Mouse (Mus musculus) forebrain, embryonic 11.5 days (tissue): ENCODE data around the gene Csnk1g1. TPM values are rescaled to one million over a fixed set of nuclear protein-coding genes. Genes with fewer than 3 reads are reported as not detected.

Source experiments
- ATAC-seq: fragments of 200-750 bp; cut with Nextera tagmentation; replicated peaks from 2 replicates; pipeline ENCODE4 v1.8.0; 2017; ENCODE audit warnings: moderate TSS enrichment; ENCODE audit not compliant: low FRiP score
- DNase-seq: peaks from one replicate; pipeline ENCODE4 v3.0.0-alpha.2; 2017; ENCODE audit warnings: low spot score
- H3K27ac ChIP-seq: fragments of 300-500 bp; sonication (generic); 2 replicates; pipeline ENCODE4 v1.5.1; 2014; ENCODE audit warnings: low read depth, low read length
- H3K27me3 ChIP-seq: fragments of 300-500 bp; sonication (generic); 2 replicates; pipeline ENCODE4 v1.6.1; 2014; ENCODE audit warnings: mild to moderate bottlenecking, low read length, mixed read lengths; ENCODE audit not compliant: control insufficient read depth, insufficient read depth
- H3K36me3 ChIP-seq: fragments of 300-500 bp; sonication (generic); 2 replicates; pipeline ENCODE4 v1.6.1; 2014; ENCODE audit warnings: mild to moderate bottlenecking, low read length, moderate library complexity, mixed read lengths; ENCODE audit not compliant: control insufficient read depth, insufficient read depth
- H3K4me1 ChIP-seq: fragments of 300-500 bp; sonication (generic); replicated peaks from 2 replicates; pipeline ENCODE4 v1.6.1; 2014; ENCODE audit warnings: low read length, mixed read lengths; ENCODE audit not compliant: control insufficient read depth, insufficient read depth
- H3K4me2 ChIP-seq: fragments of 300-500 bp; sonication (generic); 2 replicates; pipeline ENCODE4 v1.6.1; 2014; ENCODE audit warnings: low read depth, mild to moderate bottlenecking, low read length, moderate library complexity, mixed read lengths; ENCODE audit not compliant: severe bottlenecking
- H3K4me3 ChIP-seq: fragments of 300-500 bp; sonication (generic); 2 replicates; pipeline ENCODE4 v1.5.1; 2014; ENCODE audit warnings: low read depth, low read length
- H3K9ac ChIP-seq: fragments of 300-500 bp; sonication (generic); 2 replicates; pipeline ENCODE4 v1.6.1; 2014; ENCODE audit warnings: low read length
- H3K9me3 ChIP-seq: fragments of 300-500 bp; sonication (generic); 2 replicates; pipeline ENCODE4 v1.6.1; 2016; ENCODE audit warnings: low read length, mixed read lengths; ENCODE audit not compliant: control insufficient read depth
- WGBS: fragments of 180-500 bp; shearing (Covaris S2); extraction: QIAGEN DNeasy Blood & Tissue Kit; methylation state at CpG from one replicate; pipeline ENCODE4 v1.1.7; 2014; 5-methylcytosine and 5-hydroxymethylcytosine counted together
- polyA plus RNA-seq: library from polyadenylated mRNA; unstranded; fragments of >200 nt; fragmentation: Nextera tagmentation; extraction: Ambion mirVana; gene quantifications from 2 replicates; pipeline ENCODE4 v1.2.1, GENCODE M21; 2014

The Csnk1g1 gene
- polyA plus RNA-seq, 1 experiment from 2014 or later = 24.4 TPM

GRCm38 (mm10) chr9:66080804-66081459, 172.2 kb downstream of the Csnk1g1 start:
- no peaks in the 10 kb centered on the region; the same call in 1 of the 2 replicates for H3K36me3 ChIP-seq
- WGBS = 79% methylated on average over 3 of the region's 3 CpGs
- H3K4me3 ChIP-seq = no peak overlapping the region
- no peak overlapping the region for H3K27ac ChIP-seq
- no peaks in the 10 kb centered on the region for H3K27me3 ChIP-seq
- H3K9ac ChIP-seq = no peak overlapping the region
- H3K4me2 ChIP-seq = no peak overlapping the region
- H3K9me3 ChIP-seq = no peaks in the 10 kb centered on the region
- peaks cover 4% of the 10 kb centered on the region; the same call in 1 of the 2 replicates for H3K4me1 ChIP-seq
- no peak for ATAC-seq
- DNase-seq = no peak

GRCm38 (mm10) chr9:66081999-66082398, 173.3 kb downstream of the Csnk1g1 start:
- WGBS = 84% methylated on average over 4 of the region's 4 CpGs
- Histone ChIP-seq H3K4me1 (peaks cover 4% of the 10 kb centered on the region; the same call in 1 of the 2 replicates), H3K36me3 (peaks cover 1% of the 10 kb centered on the region; the same call in 1 of the 2 replicates), H3K9me3 (no peaks in the 10 kb centered on the region), H3K9ac (no peak overlapping the region), H3K27me3 (no peaks in the 10 kb centered on the region), H3K4me3 (no peak overlapping the region), H3K27ac (no peak overlapping the region), H3K4me2 (no peak overlapping the region)
- DNase-seq (no peak), ATAC-seq (no peak)

GRCm38 (mm10) chr9:66084171-66084570, 175.4 kb downstream of the Csnk1g1 start:
- H3K9me3 ChIP-seq = no peaks in the 10 kb centered on the region
- WGBS = 93% methylated on average over 3 of the region's 3 CpGs
- H3K27me3 ChIP-seq = no peaks in the 10 kb centered on the region
- no peak for DNase-seq
- H3K36me3 ChIP-seq = peaks cover 10% of the 10 kb centered on the region; the same call in 1 of the 2 replicates
- H3K27ac ChIP-seq = no peak overlapping the region
- ATAC-seq = no peak
- no peak overlapping the region for H3K9ac ChIP-seq
- no peaks in the 10 kb centered on the region for H3K4me1 ChIP-seq
- no peak overlapping the region for H3K4me3 ChIP-seq
- H3K4me2 ChIP-seq = no peak overlapping the region

- H3K4me3 ChIP-seq = no peak overlapping the region
- DNase-seq = no peak
- 94% methylated on average over 7 of the region's 7 CpGs for WGBS
- no peaks in the 10 kb centered on the region for H3K9me3 ChIP-seq
- H3K4me2 ChIP-seq = no peak overlapping the region
- no peak overlapping the region for H3K27ac ChIP-seq
- H3K9ac ChIP-seq = no peak overlapping the region
- H3K4me1 ChIP-seq = no peaks in the 10 kb centered on the region
- no peak for ATAC-seq
- no peaks in the 10 kb centered on the region for H3K27me3 ChIP-seq
- H3K36me3 ChIP-seq = peaks cover 10% of the 10 kb centered on the region; the same call in 1 of the 2 replicates
Measured at GRCm38 (mm10) chr9:66087062-66087461, 178.3 kb downstream of the Csnk1g1 start.

GRCm38 (mm10) chr9:66088411-66088810, 179.7 kb downstream of the Csnk1g1 start:
- no peaks in the 10 kb centered on the region for H3K4me1 ChIP-seq
- peaks cover 21% of the 10 kb centered on the region; the same call in 1 of the 2 replicates for H3K36me3 ChIP-seq
- H3K4me2 ChIP-seq = no peak overlapping the region
- DNase-seq (peak; percentile 70), ATAC-seq (no peak)
- no peak overlapping the region for H3K9ac ChIP-seq
- H3K27ac ChIP-seq = no peak overlapping the region
- no peaks in the 10 kb centered on the region for H3K9me3 ChIP-seq
- no peak overlapping the region for H3K4me3 ChIP-seq
- WGBS = 52% methylated on average over 4 of the region's 4 CpGs
- no peaks in the 10 kb centered on the region for H3K27me3 ChIP-seq

GRCm38 (mm10) chr9:66090593-66091244, 182.0 kb downstream of the Csnk1g1 start:
- Histone ChIP-seq H3K4me3 (no peak overlapping the region), H3K4me1 (no peaks in the 10 kb centered on the region), H3K4me2 (no peak overlapping the region), H3K36me3 (peaks cover 22% of the 10 kb centered on the region; the same call in 1 of the 2 replicates), H3K27ac (no peak overlapping the region), H3K27me3 (no peaks in the 10 kb centered on the region), H3K9ac (no peak overlapping the region), H3K9me3 (no peaks in the 10 kb centered on the region)
- 91% methylated on average over 13 of the region's 13 CpGs for WGBS
- ATAC-seq (no peak), DNase-seq (no peak)

GRCm38 (mm10) chr9:66091327-66092231, 182.9 kb downstream of the Csnk1g1 start:
- no peak overlapping the region for H3K4me2 ChIP-seq
- H3K9ac ChIP-seq = no peak overlapping the region
- DNase-seq = no peak
- H3K4me1 ChIP-seq = no peaks in the 10 kb centered on the region
- no peak overlapping the region for H3K4me3 ChIP-seq
- H3K36me3 ChIP-seq = peaks cover 22% of the 10 kb centered on the region; the same call in 1 of the 2 replicates
- H3K27me3 ChIP-seq = no peaks in the 10 kb centered on the region
- WGBS = 81% methylated on average over 6 of the region's 6 CpGs
- no peaks in the 10 kb centered on the region for H3K9me3 ChIP-seq
- H3K27ac ChIP-seq = no peak overlapping the region
- ATAC-seq = no peak

GRCm38 (mm10) chr9:66092664-66093063, 183.9 kb downstream of the Csnk1g1 start:
- no peak overlapping the region for H3K27ac ChIP-seq
- DNase-seq = no peak
- peaks cover 16% of the 10 kb centered on the region; the same call in 1 of the 2 replicates for H3K36me3 ChIP-seq
- no peak overlapping the region for H3K9ac ChIP-seq
- H3K4me2 ChIP-seq = no peak overlapping the region
- WGBS = 90% methylated on average over 2 of the region's 2 CpGs
- H3K27me3 ChIP-seq = no peaks in the 10 kb centered on the region
- no peaks in the 10 kb centered on the region for H3K4me1 ChIP-seq
- no peak for ATAC-seq
- H3K9me3 ChIP-seq = no peaks in the 10 kb centered on the region
- no peak overlapping the region for H3K4me3 ChIP-seq
